Mouse (Mus musculus): ENCODE measurements around the gene Dnaic2.
A peak's percentile ranks its signal among the peaks of the same experiment; 100 is the strongest.

Dnaic2 gene

DNA sequence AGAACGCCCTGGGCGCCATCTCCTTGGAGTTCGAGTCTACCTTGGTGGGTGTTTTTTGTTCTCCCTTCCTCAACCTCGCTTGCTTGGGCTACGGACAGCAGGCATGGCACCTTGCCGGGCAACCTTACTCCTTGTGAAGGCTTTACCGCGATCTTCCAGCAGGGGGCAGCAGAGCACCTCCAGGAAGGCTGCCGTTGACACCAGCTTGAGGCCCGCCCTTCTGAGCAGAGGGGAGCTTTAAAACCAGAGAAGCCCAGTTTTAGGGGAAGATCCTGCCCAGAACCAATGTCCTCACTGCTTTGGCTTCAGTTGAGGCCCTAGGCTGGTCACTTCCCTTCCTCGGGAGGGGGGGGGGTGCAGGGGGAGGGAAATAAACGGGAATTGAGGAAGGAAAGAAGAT, 17.9 kb downstream of the Dnaic2 start:
- DNase-seq (ENCODE audit: low read depth, low spot score) = peak; percentile 92

GRCm38 (mm10) chr11:114747564-114748138, 20.4 kb downstream of the Dnaic2 start:
- DNase-seq (ENCODE audit: low read depth, low spot score) = no peak

DNA sequence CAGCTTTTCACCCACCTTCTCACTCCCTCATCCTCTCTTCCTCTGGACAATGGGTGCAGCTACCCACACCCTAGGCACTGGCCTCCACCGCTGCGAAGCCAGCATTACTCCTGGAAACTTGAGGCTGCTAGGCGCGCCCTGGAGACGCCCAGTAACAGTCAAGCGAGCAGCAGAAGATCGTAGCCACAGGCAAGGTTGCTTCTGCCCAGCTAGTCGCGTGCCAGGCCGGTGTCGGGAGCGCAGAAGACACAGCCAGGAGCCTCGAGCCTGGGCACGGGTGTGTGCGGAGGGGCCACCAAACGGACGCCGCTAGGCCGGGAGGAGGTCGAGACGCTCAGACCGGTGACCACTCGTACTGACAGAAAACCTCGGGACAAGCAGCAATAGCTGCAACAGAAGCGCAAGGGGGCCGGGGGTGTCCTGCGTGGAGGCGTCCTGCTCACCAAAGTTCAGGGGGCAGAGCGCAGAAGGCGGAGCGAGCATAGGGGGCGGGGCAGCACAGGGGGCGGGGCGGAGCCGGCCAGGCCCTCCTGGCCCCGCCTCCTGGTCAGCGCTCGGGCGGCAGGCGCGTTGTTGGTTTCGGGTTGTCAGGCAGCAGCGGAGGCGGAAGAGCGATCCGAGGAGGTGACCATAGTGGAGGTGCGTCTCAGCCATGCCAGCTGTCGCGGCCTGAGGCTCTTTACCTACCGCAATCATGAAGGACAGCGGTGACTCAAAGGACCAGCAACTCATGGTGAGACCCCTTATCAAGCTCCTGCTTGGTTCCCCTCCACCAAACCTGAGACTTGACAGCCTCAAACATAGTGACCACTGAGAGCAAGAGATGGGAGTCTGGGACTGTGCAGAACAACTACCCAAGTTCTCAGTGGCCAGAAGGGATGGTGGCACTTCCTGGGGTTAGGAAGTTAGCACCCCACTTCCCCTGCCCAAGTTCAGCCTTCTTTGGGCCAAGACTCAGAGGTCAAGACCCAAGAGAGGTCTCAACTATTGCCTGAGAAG, 37.9 kb downstream of the Dnaic2 start, which contains the start of gene Kif19a:
Gene Kif19a (plus strand): TSS at position 569 of the 999 bp plus-strand sequence.
- peak; percentile 58 for DNase-seq (ENCODE audit: low read depth, low spot score)

DNA sequence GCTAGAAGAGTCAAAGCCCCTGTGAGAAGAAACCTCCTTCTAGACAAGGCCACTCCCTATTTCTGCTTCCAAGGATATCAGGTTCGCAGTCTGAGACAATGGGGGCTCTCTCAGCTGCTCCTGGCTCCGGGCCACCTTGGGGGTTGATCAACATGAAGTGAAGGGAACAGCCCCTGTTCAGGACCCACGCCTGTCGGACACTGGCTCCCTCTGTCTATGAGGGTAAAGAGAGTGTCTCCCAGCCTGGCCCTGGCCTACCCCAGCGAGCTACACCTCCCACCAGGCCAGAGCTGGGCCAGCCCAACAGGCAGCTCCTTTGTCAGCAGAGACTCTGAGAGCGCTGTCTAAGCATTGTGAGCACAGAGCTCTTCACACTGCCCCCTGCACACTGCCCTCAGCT, 42.7 kb downstream of the Dnaic2 start:
- no peak for DNase-seq (ENCODE audit: low read depth, low spot score)

- no peak for DNase-seq (ENCODE audit: low read depth, low spot score)
Measured at GRCm38 (mm10) chr11:114771896-114772295, 44.7 kb downstream of the Dnaic2 start.

DNA sequence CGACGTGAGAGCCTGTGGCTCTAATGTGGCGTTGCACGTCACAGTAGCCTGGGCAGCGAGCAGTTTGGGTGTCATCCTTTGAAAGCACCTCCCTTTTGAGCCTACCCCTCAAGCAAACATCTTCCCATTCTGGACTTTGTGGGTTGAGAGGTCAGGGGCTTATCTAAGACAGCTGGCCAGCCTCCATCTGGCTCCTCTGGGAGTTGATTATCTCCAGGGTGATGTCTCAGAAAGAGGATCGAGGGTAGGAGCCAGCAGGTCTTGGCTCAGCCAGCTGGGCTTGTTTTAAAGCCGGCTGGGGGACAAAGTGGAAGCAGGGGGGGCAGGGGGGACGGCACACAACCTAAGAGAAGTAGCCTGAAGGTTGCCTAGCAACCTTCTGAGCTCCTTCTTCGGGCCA, 52.9 kb downstream of the Dnaic2 start:
- no peak for DNase-seq (ENCODE audit: low read depth, low spot score)

- no peak for DNase-seq (ENCODE audit: low read depth, low spot score)
Measured at GRCm38 (mm10) chr11:114785892-114786291, 58.7 kb downstream of the Dnaic2 start.

GRCm38 (mm10) chr11:114786326-114786725, 59.1 kb downstream of the Dnaic2 start:
- DNase-seq (ENCODE audit: low read depth, low spot score) = peak; percentile 85

GRCm38 (mm10) chr11:114787611-114788010, 60.4 kb downstream of the Dnaic2 start:
- DNase-seq (ENCODE audit: low read depth, low spot score) = no peak

DNA sequence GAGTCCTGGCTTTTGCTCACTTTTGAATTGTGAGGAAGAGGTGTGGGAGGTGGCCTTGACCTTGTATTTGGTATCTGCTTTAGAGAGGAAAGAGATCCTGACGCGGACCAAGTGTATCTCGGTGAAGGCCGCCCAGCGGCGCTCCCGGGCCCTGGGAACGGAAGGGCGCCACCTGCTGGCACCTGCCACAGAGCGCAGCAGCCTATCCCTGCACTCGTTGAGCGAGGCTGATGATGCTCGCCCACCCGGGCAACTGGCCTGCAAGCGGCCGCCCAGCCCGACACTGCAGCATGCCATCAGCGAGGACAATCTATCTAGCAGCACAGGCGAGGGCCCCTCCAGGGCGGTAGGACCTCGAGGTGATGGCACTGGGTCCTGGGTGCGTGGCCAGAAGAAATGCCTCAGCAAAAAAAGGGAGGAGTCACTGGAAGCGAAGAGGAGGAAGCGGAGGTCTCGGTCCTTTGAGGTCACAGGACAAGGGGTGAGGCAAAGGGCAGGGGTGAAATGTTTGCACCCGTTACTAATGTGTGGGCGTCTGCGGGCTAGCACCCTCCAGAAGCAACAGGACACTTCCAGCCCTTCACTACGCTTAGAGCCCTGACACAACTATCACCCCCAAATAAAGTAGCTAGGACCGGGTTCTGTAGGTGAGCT, 62.0 kb downstream of the Dnaic2 start:
- DNase-seq (ENCODE audit: low read depth, low spot score) = peak; percentile 86

DNA sequence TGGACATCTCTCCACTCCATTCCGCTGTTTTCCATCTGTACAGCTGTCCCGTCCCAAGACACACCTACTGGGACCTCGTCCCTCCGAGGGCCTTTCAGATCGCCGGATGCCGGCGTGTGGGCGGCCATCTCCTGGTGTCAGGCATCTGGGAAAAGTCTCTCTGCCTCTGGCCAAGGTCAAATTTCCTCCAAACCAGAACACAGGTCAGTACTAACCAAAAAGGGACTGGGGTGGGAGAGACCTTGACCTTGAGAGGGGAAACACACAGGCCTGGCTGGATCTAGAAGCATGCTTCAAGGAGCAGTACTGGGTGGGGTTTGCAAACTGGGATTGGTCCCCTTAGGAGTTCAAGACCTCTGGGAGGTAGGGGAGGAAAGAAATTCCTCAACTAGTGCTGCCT, 62.5 kb downstream of the Dnaic2 start:
- no peak for DNase-seq (ENCODE audit: low read depth, low spot score)

GRCm38 (mm10) chr11:114790171-114790570, 63.0 kb downstream of the Dnaic2 start:
- no peak for DNase-seq (ENCODE audit: low read depth, low spot score)

GRCm38 (mm10) chr11:114790841-114791240, 63.6 kb downstream of the Dnaic2 start:
- DNase-seq (ENCODE audit: low read depth, low spot score) = no peak

- peak; percentile 66 for DNase-seq (ENCODE audit: low read depth, low spot score)
Measured at GRCm38 (mm10) chr11:114791351-114791889, 64.2 kb downstream of the Dnaic2 start.

DNA sequence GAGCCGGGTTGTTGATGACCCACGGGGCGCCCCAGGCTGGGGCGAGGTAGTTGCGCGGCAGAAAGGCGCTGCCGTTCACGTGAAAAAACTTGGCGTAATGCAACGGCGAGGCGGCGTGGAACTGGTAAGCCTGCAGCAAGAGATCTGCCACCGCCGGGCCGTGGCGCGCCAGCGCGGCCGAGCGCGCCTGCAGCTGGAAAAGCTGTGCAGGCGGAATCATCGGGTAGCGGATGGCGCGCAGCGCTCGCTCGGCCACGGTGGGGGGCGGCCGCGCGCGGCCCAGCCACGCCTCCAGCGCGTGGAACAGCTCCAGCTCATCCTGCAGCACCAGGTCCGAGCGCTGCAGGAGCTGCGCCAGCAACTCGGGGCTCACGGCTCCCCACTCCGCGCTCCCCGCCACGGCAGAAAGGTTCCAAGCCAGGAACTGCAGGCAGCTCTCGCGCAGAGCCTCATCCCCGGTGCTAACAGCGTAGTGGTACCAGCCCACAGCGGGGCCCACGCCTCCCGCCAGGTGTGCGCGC, 64.7 kb downstream of the Dnaic2 start:
- peak; percentile 84 for DNase-seq (ENCODE audit: low read depth, low spot score)

GRCm38 (mm10) chr11:114792931-114793494, 65.8 kb downstream of the Dnaic2 start:
- DNase-seq (ENCODE audit: low read depth, low spot score) = peak; percentile 57

DNA sequence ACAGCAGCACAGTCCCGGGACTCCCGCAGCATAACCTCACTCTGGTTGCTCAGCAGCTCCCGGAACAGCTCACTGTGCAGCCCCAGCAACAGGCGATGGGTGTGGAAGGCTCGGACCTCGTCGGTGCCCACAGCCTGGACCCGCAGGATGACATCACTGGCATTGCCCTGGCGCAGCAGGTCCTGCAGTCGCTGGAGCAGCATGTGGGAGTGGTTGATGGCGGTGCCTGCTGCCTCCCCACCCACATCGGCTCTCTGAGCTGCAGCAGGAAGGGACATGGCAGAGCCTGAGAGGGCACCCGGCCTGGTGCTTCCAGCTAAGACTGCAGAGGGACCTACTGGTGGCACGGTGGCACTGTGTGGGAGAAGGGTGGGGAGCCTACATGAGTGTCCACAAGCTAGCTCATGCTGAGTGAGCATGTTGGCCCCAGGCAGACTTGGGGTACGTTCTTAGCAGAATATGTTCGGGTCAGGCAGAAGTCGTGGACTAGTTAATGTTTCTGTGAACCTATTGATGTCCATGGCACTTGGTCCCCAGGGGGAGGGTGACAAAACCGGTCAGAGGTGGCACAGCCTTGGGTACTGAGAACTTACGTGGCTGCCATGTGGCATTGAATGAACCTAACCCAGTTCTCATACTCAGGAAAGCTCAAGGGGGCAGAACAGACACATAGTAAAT, 66.8 kb downstream of the Dnaic2 start:
- peak; percentile 53 for DNase-seq (ENCODE audit: low read depth, low spot score)

DNA sequence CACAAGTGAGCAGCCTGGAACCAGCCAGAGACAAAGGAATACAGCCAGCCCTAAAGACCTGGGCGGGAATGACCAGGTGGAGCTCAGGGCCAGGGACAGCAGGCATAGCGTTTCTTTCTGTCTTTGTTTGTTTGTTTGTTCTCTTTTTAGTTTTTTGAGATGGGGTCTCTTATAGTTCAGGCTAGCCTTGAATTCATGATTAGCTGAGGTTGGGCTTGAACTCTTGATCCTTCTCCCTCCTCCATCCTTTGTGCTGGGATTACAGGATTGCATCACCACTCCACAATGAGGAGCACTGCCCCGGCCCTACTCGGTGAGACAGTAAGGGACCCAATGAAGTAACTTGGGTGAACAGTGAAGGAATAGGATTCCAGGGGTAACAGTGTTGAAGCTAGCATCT, 67.5 kb downstream of the Dnaic2 start:
- no peak for DNase-seq (ENCODE audit: low read depth, low spot score)

GRCm38 (mm10) chr11:114795231-114795746, 68.1 kb downstream of the Dnaic2 start:
- peak; percentile 99 for DNase-seq (ENCODE audit: low read depth, low spot score)

- peak; percentile 64 for DNase-seq (ENCODE audit: low read depth, low spot score)
Measured at GRCm38 (mm10) chr11:114795848-114796322, 68.7 kb downstream of the Dnaic2 start, which contains the start of gene Btbd17. Gene Btbd17, minus strand, starts transcription at chr11:114795945.
